Mouse (Mus musculus) neural tube, embryonic 12.5 days (tissue): ENCODE measurements at regions not wholly inside any gene's neighbourhood (a gene's known extent, or its start where the extent isn't known, plus 50 kb on each side); places are given as distances from the start of the nearest gene placed in this dataset.

Experiments
- ATAC-seq: fragments of 200-750 bp; cut with Nextera tagmentation; 2 replicates; pipeline ENCODE4 v1.8.0; 2017; ENCODE audit warnings: low read depth, mild to moderate bottlenecking, moderate TSS enrichment, moderate library complexity; ENCODE audit not compliant: low FRiP score
- H3K27ac ChIP-seq: fragments of 300-500 bp; sonication (generic); 2 replicates; pipeline ENCODE4 v1.5.1; 2016
- H3K27me3 ChIP-seq: fragments of 300-500 bp; sonication (generic); replicated peaks from 2 replicates; pipeline ENCODE4 v1.6.1; 2016; ENCODE audit warnings: mild to moderate bottlenecking
- H3K36me3 ChIP-seq: fragments of 300-500 bp; sonication (generic); 2 replicates; pipeline ENCODE4 v1.6.1; 2016; ENCODE audit warnings: mild to moderate bottlenecking
- H3K4me1 ChIP-seq: fragments of 300-500 bp; sonication (generic); 2 replicates; pipeline ENCODE4 v1.6.1; 2016
- H3K4me2 ChIP-seq: fragments of 300-500 bp; sonication (generic); replicated peaks from 2 replicates; pipeline ENCODE4 v1.6.1; 2016; ENCODE audit warnings: mild to moderate bottlenecking
- H3K4me3 ChIP-seq: fragments of 300-500 bp; sonication (generic); 2 replicates; pipeline ENCODE4 v1.5.1; 2016
- H3K9ac ChIP-seq: fragments of 300-500 bp; sonication (generic); 2 replicates; pipeline ENCODE4 v1.6.1; 2016; ENCODE audit warnings: mild to moderate bottlenecking
- H3K9me3 ChIP-seq: fragments of 300-500 bp; sonication (generic); 2 replicates; pipeline ENCODE4 v1.6.1; 2016; ENCODE audit warnings: mild to moderate bottlenecking
- WGBS: fragments of 180-500 bp; shearing (Covaris S2); methylation state at CpG from one replicate; pipeline ENCODE4 v1.1.7; 2016; 5-methylcytosine and 5-hydroxymethylcytosine counted together

- 78% methylated on average over 4 of the region's 4 CpGs for WGBS
- H3K27me3 ChIP-seq = no peaks in the 10 kb centered on the region
- H3K4me3 ChIP-seq = no peak overlapping the region
- no peaks in the 10 kb centered on the region for H3K36me3 ChIP-seq
- no peaks in the 10 kb centered on the region for H3K9me3 ChIP-seq
- ATAC-seq = no peak
- no peaks in the 10 kb centered on the region for H3K4me1 ChIP-seq
- no peak overlapping the region for H3K4me2 ChIP-seq
- H3K9ac ChIP-seq = no peak overlapping the region
- H3K27ac ChIP-seq = no peak overlapping the region
Measured at GRCm38 (mm10) chr1:105067049-105067795, 289.3 kb downstream of the Rnf152 start.

DNA sequence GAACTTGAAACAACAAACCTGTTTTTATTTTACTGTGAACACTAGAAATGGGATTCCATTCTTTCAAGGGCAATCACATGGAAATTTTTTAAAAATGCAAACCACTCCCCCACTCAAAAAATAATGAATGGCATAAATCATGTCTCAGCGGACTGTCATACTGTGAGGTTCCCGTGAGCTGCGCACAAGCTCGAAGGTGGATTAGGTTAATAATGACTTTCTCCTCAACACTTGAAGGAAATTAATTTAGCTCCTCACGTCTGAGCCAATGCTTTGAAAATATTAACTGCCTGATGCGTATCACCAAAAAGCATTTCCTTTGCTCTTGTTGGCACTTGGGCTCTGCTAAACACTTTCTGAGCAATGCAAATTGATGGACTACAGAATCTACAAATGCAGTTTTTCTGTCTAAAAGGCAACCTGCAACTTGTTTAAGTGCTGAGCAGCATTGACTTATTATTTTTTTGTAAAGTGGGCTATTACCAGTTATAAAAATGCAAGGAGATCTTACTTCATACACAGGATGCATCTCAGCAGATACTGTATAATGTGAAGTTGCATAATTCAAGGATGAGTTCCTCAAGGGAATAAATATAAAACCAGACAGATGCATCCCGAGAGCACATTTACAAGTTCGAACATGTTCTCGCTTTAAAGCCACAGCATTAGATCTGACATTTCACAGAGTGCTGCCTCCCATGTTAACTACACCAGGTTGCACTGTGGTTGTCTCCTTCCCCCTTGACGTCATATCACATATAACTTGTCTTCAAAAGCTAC is 282.4 kb downstream of the Cdh20 start:
- Histone ChIP-seq H3K36me3 (no peaks in the 10 kb centered on the region), H3K4me3 (no peak overlapping the region), H3K27me3 (no peaks in the 10 kb centered on the region), H3K4me1 (no peaks in the 10 kb centered on the region), H3K27ac (no peak overlapping the region), H3K4me2 (no peak overlapping the region), H3K9me3 (no peaks in the 10 kb centered on the region), H3K9ac (no peak overlapping the region)
- WGBS = 83% methylated on average over 10 of the region's 10 CpGs
- no peak for ATAC-seq
